Mouse (Mus musculus): Measurements from ENCODE around the gene Bcl2l14. TPM values are rescaled to one million over a fixed set of nuclear protein-coding genes. Genes with fewer than 3 reads are reported as not detected.

Gene Bcl2l14
- polyA plus RNA-seq, 1 experiment from 2014 or later: 0.79 TPM

- DNase-seq (ENCODE audit: low spot score) (peak; percentile 30), ATAC-seq (replicated peaks; ENCODE audit: insufficient number of reproducible peaks, low FRiP score, low TSS enrichment, low read depth) (no peak)
- Histone ChIP-seq H3K27me3 (ENCODE audit: control insufficient read depth, insufficient read depth, low read length) (no peaks in the 10 kb centered on the region), H3K9ac (replicated peaks; ENCODE audit: low read length) (no peak overlapping the region), H3K4me3 (ENCODE audit: low read depth, low read length) (no peak overlapping the region), H3K36me3 (replicated peaks; ENCODE audit: control insufficient read depth, insufficient read depth, low read depth, low read length) (peaks cover 14% of the 10 kb centered on the region), H3K27ac (replicated peaks; ENCODE audit: low read depth, low read length) (no peak overlapping the region), H3K4me1 (ENCODE audit: control insufficient read depth, insufficient read depth, low read length) (no peaks in the 10 kb centered on the region; the same call in 1 of the 2 replicates), H3K9me3 (replicated peaks; ENCODE audit: control insufficient read depth, low read length) (no peaks in the 10 kb centered on the region), H3K4me2 (ENCODE audit: low read depth, low read length) (no peak overlapping the region)
- 89% methylated on average over 1 of the region's 1 CpGs for WGBS
Observed at GRCm38 (mm10) chr6:134454093-134454492, 58.0 kb downstream of the Bcl2l14 start.

- Histone ChIP-seq H3K27me3 (ENCODE audit: control insufficient read depth, insufficient read depth, low read length) (no peaks in the 10 kb centered on the region), H3K36me3 (replicated peaks; ENCODE audit: control insufficient read depth, insufficient read depth, low read depth, low read length) (peaks cover 19% of the 10 kb centered on the region)
- WGBS: 84% methylated on average over 1 of the region's 1 CpGs
Observed at GRCm38 (mm10) chr6:134458376-134458775, 62.3 kb downstream of the Bcl2l14 start.

GRCm38 (mm10) chr6:134461175-134461574 is 65.1 kb downstream of the Bcl2l14 start:
- peaks cover 8% of the 10 kb centered on the region for H3K36me3 ChIP-seq (replicated peaks; ENCODE audit: control insufficient read depth, insufficient read depth, low read depth, low read length)
- H3K4me3 ChIP-seq (ENCODE audit: low read depth, low read length): no peak overlapping the region
- H3K4me1 ChIP-seq (ENCODE audit: control insufficient read depth, insufficient read depth, low read length): no peaks in the 10 kb centered on the region
- DNase-seq (ENCODE audit: low spot score): no peak
- no peak overlapping the region for H3K27ac ChIP-seq (replicated peaks; ENCODE audit: low read depth, low read length)
- H3K9ac ChIP-seq (replicated peaks; ENCODE audit: low read length): no peak overlapping the region
- 86% methylated on average over 6 of the region's 6 CpGs for WGBS
- ATAC-seq (replicated peaks; ENCODE audit: insufficient number of reproducible peaks, low FRiP score, low TSS enrichment, low read depth): no peak
- no peaks in the 10 kb centered on the region for H3K9me3 ChIP-seq (replicated peaks; ENCODE audit: control insufficient read depth, low read length)
- H3K27me3 ChIP-seq (ENCODE audit: control insufficient read depth, insufficient read depth, low read length): no peaks in the 10 kb centered on the region
- no peak overlapping the region for H3K4me2 ChIP-seq (ENCODE audit: low read depth, low read length)

More at GRCm38 (mm10) chr6:134458376-134458775, 62.3 kb downstream of the Bcl2l14 start:
- Histone ChIP-seq H3K9ac (replicated peaks; ENCODE audit: low read length) (no peak overlapping the region), H3K4me2 (ENCODE audit: low read depth, low read length) (no peak overlapping the region), H3K9me3 (replicated peaks; ENCODE audit: control insufficient read depth, low read length) (no peaks in the 10 kb centered on the region), H3K27ac (replicated peaks; ENCODE audit: low read depth, low read length) (no peak overlapping the region), H3K4me3 (ENCODE audit: low read depth, low read length) (no peak overlapping the region), H3K4me1 (ENCODE audit: control insufficient read depth, insufficient read depth, low read length) (no peaks in the 10 kb centered on the region)
- no peak for DNase-seq (ENCODE audit: low spot score)
- ATAC-seq (replicated peaks; ENCODE audit: insufficient number of reproducible peaks, low FRiP score, low TSS enrichment, low read depth): no peak

GRCm38 (mm10) chr6:134466671-134467229 is 70.6 kb downstream of the Bcl2l14 start:
- H3K4me3 ChIP-seq (ENCODE audit: low read depth, low read length): no peak overlapping the region
- H3K4me1 ChIP-seq (ENCODE audit: control insufficient read depth, insufficient read depth, low read length): no peaks in the 10 kb centered on the region
- DNase-seq (ENCODE audit: low spot score): no peak
- 93% methylated on average over 10 of the region's 10 CpGs for WGBS
- no peak overlapping the region for H3K9ac ChIP-seq (replicated peaks; ENCODE audit: low read length)
- no peaks in the 10 kb centered on the region; the same call in none of the 2 replicates for H3K36me3 ChIP-seq (replicated peaks; ENCODE audit: control insufficient read depth, insufficient read depth, low read depth, low read length)
- no peaks in the 10 kb centered on the region for H3K27me3 ChIP-seq (ENCODE audit: control insufficient read depth, insufficient read depth, low read length)
- no peaks in the 10 kb centered on the region for H3K9me3 ChIP-seq (replicated peaks; ENCODE audit: control insufficient read depth, low read length)
- ATAC-seq (replicated peaks; ENCODE audit: insufficient number of reproducible peaks, low FRiP score, low TSS enrichment, low read depth): no peak
- no peak overlapping the region for H3K27ac ChIP-seq (replicated peaks; ENCODE audit: low read depth, low read length)
- no peak overlapping the region for H3K4me2 ChIP-seq (ENCODE audit: low read depth, low read length)

GRCm38 (mm10) chr6:134469297-134469696 is 73.2 kb downstream of the Bcl2l14 start:
- WGBS: 94% methylated on average over 2 of the region's 2 CpGs
- Histone ChIP-seq H3K4me1 (ENCODE audit: control insufficient read depth, insufficient read depth, low read length) (no peaks in the 10 kb centered on the region), H3K4me3 (ENCODE audit: low read depth, low read length) (no peak overlapping the region), H3K27ac (replicated peaks; ENCODE audit: low read depth, low read length) (no peak overlapping the region), H3K27me3 (ENCODE audit: control insufficient read depth, insufficient read depth, low read length) (no peaks in the 10 kb centered on the region), H3K9ac (replicated peaks; ENCODE audit: low read length) (no peak overlapping the region), H3K36me3 (replicated peaks; ENCODE audit: control insufficient read depth, insufficient read depth, low read depth, low read length) (no peaks in the 10 kb centered on the region; the same call in none of the 2 replicates), H3K9me3 (replicated peaks; ENCODE audit: control insufficient read depth, low read length) (no peaks in the 10 kb centered on the region), H3K4me2 (ENCODE audit: low read depth, low read length) (no peak overlapping the region)
- ATAC-seq (replicated peaks; ENCODE audit: insufficient number of reproducible peaks, low FRiP score, low TSS enrichment, low read depth): no peak
- DNase-seq (ENCODE audit: low spot score): no peak

- 91% methylated on average over 14 of the region's 14 CpGs for WGBS
- Histone ChIP-seq H3K4me2 (ENCODE audit: low read depth, low read length) (no peak overlapping the region), H3K36me3 (replicated peaks; ENCODE audit: control insufficient read depth, insufficient read depth, low read depth, low read length) (no peaks in the 10 kb centered on the region; the same call in 1 of the 2 replicates)
Observed at GRCm38 (mm10) chr6:134470857-134471256, 74.7 kb downstream of the Bcl2l14 start.

GRCm38 (mm10) chr6:134473143-134473561 is 77.0 kb downstream of the Bcl2l14 start:
- no peak overlapping the region; the same call in 1 of the 2 replicates for H3K27ac ChIP-seq (replicated peaks; ENCODE audit: low read depth, low read length)
- 34% methylated on average over 7 of the region's 7 CpGs for WGBS
- no peak overlapping the region for H3K4me3 ChIP-seq (ENCODE audit: low read depth, low read length)
- ATAC-seq (replicated peaks; ENCODE audit: insufficient number of reproducible peaks, low FRiP score, low TSS enrichment, low read depth) (peak; percentile 84), DNase-seq (ENCODE audit: low spot score) (peak; percentile 77)
- no peak overlapping the region for H3K9ac ChIP-seq (replicated peaks; ENCODE audit: low read length)
- H3K4me2 ChIP-seq (ENCODE audit: low read depth, low read length): no peak overlapping the region
- no peaks in the 10 kb centered on the region for H3K27me3 ChIP-seq (ENCODE audit: control insufficient read depth, insufficient read depth, low read length)
- no peaks in the 10 kb centered on the region for H3K4me1 ChIP-seq (ENCODE audit: control insufficient read depth, insufficient read depth, low read length)
- H3K36me3 ChIP-seq (replicated peaks; ENCODE audit: control insufficient read depth, insufficient read depth, low read depth, low read length): no peaks in the 10 kb centered on the region; the same call in 1 of the 2 replicates
- H3K9me3 ChIP-seq (replicated peaks; ENCODE audit: control insufficient read depth, low read length): no peaks in the 10 kb centered on the region

More at GRCm38 (mm10) chr6:134470857-134471256, 74.7 kb downstream of the Bcl2l14 start:
- Histone ChIP-seq H3K4me3 (ENCODE audit: low read depth, low read length) (no peak overlapping the region), H3K9ac (replicated peaks; ENCODE audit: low read length) (no peak overlapping the region), H3K27ac (replicated peaks; ENCODE audit: low read depth, low read length) (no peak overlapping the region), H3K4me1 (ENCODE audit: control insufficient read depth, insufficient read depth, low read length) (no peaks in the 10 kb centered on the region), H3K27me3 (ENCODE audit: control insufficient read depth, insufficient read depth, low read length) (no peaks in the 10 kb centered on the region), H3K9me3 (replicated peaks; ENCODE audit: control insufficient read depth, low read length) (no peaks in the 10 kb centered on the region)
- no peak for ATAC-seq (replicated peaks; ENCODE audit: insufficient number of reproducible peaks, low FRiP score, low TSS enrichment, low read depth)
- no peak for DNase-seq (ENCODE audit: low spot score)

GRCm38 (mm10) chr6:134479481-134479880 is 83.4 kb downstream of the Bcl2l14 start:
- Histone ChIP-seq H3K4me1 (ENCODE audit: control insufficient read depth, insufficient read depth, low read length) (no peaks in the 10 kb centered on the region), H3K4me3 (ENCODE audit: low read depth, low read length) (no peak overlapping the region), H3K9ac (replicated peaks; ENCODE audit: low read length) (no peak overlapping the region), H3K9me3 (replicated peaks; ENCODE audit: control insufficient read depth, low read length) (no peaks in the 10 kb centered on the region), H3K27ac (replicated peaks; ENCODE audit: low read depth, low read length) (no peak overlapping the region), H3K36me3 (replicated peaks; ENCODE audit: control insufficient read depth, insufficient read depth, low read depth, low read length) (no peaks in the 10 kb centered on the region; the same call in 1 of the 2 replicates), H3K27me3 (ENCODE audit: control insufficient read depth, insufficient read depth, low read length) (no peaks in the 10 kb centered on the region), H3K4me2 (ENCODE audit: low read depth, low read length) (no peak overlapping the region)
- DNase-seq (ENCODE audit: low spot score) (no peak), ATAC-seq (replicated peaks; ENCODE audit: insufficient number of reproducible peaks, low FRiP score, low TSS enrichment, low read depth) (no peak)
- 94% methylated on average over 10 of the region's 10 CpGs for WGBS

Data from embryonic facial prominence, embryonic 11.5 days (tissue).